8 mouse cellular contexts compared by ENCODE assay signal in genomic region chr14:54375916-54376315, GRCm38 (mm10). TPM values are rescaled to one million over a fixed set of nuclear protein-coding genes. Genes with fewer than 3 reads are reported as not detected.
DNase-seq lines count a peak whose midpoint lies in the region; ATAC-seq and TF ChIP-seq lines count a peak whose summit lies in the region.

No protein-coding gene starts in this region.

- TF ChIP-seq CTCF in intestine, postnatal 0 days (IDR thresholded peaks at IDR 0.05; ENCODE audit: low read depth) = peak; percentile 78
- TF ChIP-seq CTCF in bone marrow macrophage, adult 2 months (IDR thresholded peaks at IDR 0.05; ENCODE audit: low read depth, low read length) = peak; percentile 21; the same call in 1 of the 2 replicates

- H3K4me1 ChIP-seq in intestine, postnatal 0 days (replicated peaks; ENCODE audit: control insufficient read depth, insufficient read depth, low read length) = 0 out of 2 replicates have a peak, but pooled peaks cover 3% of the 10 kb centered on the region
- H3K4me1 ChIP-seq in intestine, embryonic 16.5 days (ENCODE audit: control insufficient read depth, insufficient read depth, low read length) = peaks cover 19% of the 10 kb centered on the region
- no peaks in the 10 kb centered on the region for H3K4me1 ChIP-seq in bone marrow macrophage, adult 2 months (ENCODE audit: control insufficient read depth, insufficient read depth, low read length)

- intact Hi-C loops in gastrocnemius, postnatal 14 days (cut with DNase I; ENCODE audit: low total_unique reads) = no loop called here

- no peak for ATAC-seq in intestine, postnatal 0 days
- ATAC-seq in intestine, embryonic 16.5 days = no peak

- H3K36me3 ChIP-seq in intestine, postnatal 0 days (ENCODE audit: control insufficient read depth, insufficient read depth) = peaks cover 27% of the 10 kb centered on the region
- peaks cover 8% of the 10 kb centered on the region; the same call in 1 of the 2 replicates for H3K36me3 ChIP-seq in intestine, embryonic 16.5 days (ENCODE audit: control insufficient read depth, insufficient read depth, low read length)

- H3K9me3 ChIP-seq in intestine, postnatal 0 days (ENCODE audit: control insufficient read depth) = no peaks in the 10 kb centered on the region
- H3K9me3 ChIP-seq in intestine, embryonic 16.5 days (ENCODE audit: control insufficient read depth, low read length) = no peaks in the 10 kb centered on the region

- H3K27me3 ChIP-seq in intestine, postnatal 0 days (replicated peaks; ENCODE audit: control insufficient read depth, insufficient read depth, low read length) = no peaks in the 10 kb centered on the region
- no peaks in the 10 kb centered on the region for H3K27me3 ChIP-seq in intestine, embryonic 16.5 days (replicated peaks; ENCODE audit: control insufficient read depth, insufficient read depth, low read length)

- no peak overlapping the region for H3K4me2 ChIP-seq in intestine, postnatal 0 days (replicated peaks; ENCODE audit: low read depth)
- no peak overlapping the region for H3K4me2 ChIP-seq in intestine, embryonic 16.5 days (ENCODE audit: low read depth, low read length)

- 77% methylated on average over 3 of the region's 3 CpGs for WGBS in intestine, postnatal 0 days
- 82% methylated on average over 3 of the region's 3 CpGs for WGBS in intestine, embryonic 16.5 days

- no peak for TF ChIP-seq POLR2A in bone marrow macrophage, adult 2 months (IDR thresholded peaks at IDR 0.05; ENCODE audit: borderline replicate concordance, low read depth, low read length)

- no peak overlapping the region for H3K27ac ChIP-seq in intestine, postnatal 0 days (ENCODE audit: low read depth, low read length)
- no peak overlapping the region for H3K27ac ChIP-seq in intestine, embryonic 16.5 days (ENCODE audit: low read length)
- no peak overlapping the region for H3K27ac ChIP-seq in bone marrow macrophage, adult 2 months (ENCODE audit: insufficient read depth, low read depth, low read length)

- no peak overlapping the region for H3K4me3 ChIP-seq in intestine, postnatal 0 days (ENCODE audit: low read depth, low read length)
- H3K4me3 ChIP-seq in intestine, embryonic 16.5 days (ENCODE audit: low read length) = no peak overlapping the region
- no peak overlapping the region for H3K4me3 ChIP-seq in bone marrow macrophage, adult 2 months (ENCODE audit: insufficient read depth, low read length)

- H3K9ac ChIP-seq in intestine, postnatal 0 days (ENCODE audit: low read depth, low read length) = no peak overlapping the region
- no peak overlapping the region for H3K9ac ChIP-seq in intestine, embryonic 16.5 days (ENCODE audit: low read depth, low read length)

- peak; percentile 8 to 39 for DNase-seq in CD8-positive naive resting alpha-beta T cell, adult 2 months (ENCODE audit: low read depth in 2 of 2, low spot score in 2 of 2)
- peak; percentile 44 to 58 for DNase-seq in kidney, postnatal 4 days
- DNase-seq in thymus, postnatal 14 days = peak; percentile 60
- no peak for DNase-seq in cerebellum, adult 9-10 months
- DNase-seq in gastrocnemius, postnatal 14 days = no peak

RNA-seq across cellular contexts. Expression of gene Oxa1l, which starts 15.3 kb away (rescaled TPM):
- polyA plus RNA-seq in intestine, postnatal 0 days (2015; fragmentation: Nextera tagmentation; extraction: Ambion mirVana) = 35.5 and 36.4 TPM in 2 replicates
- polyA plus RNA-seq in intestine, embryonic 16.5 days (2015; fragmentation: Nextera tagmentation; extraction: Ambion mirVana) = 42.9 and 48.6 TPM in 2 replicates
- 84.0 and 93.1 TPM in 2 replicates for polyA plus RNA-seq in bone marrow macrophage, adult 2 months (2012; ENCODE audit: insufficient read depth, insufficient read length, missing spikeins)
- 10 to 100 TPM; 54.7 to 57.7 TPM for total RNA-seq in gastrocnemius, postnatal 14 days (2021)

RNA-seq across cellular contexts. Expression of gene Slc7a7, which starts 41.7 kb away (rescaled TPM):
- polyA plus RNA-seq in intestine, postnatal 0 days (2015; fragmentation: Nextera tagmentation; extraction: Ambion mirVana) = 188 TPM in 2 replicates
- polyA plus RNA-seq in intestine, embryonic 16.5 days (2015; fragmentation: Nextera tagmentation; extraction: Ambion mirVana) = 93.8 and 111 TPM in 2 replicates
- polyA plus RNA-seq in bone marrow macrophage, adult 2 months (2012; ENCODE audit: insufficient read depth, insufficient read length, missing spikeins) = 30.9 and 32.7 TPM in 2 replicates
- 1 to 10 TPM; 2.9 to 3.4 TPM for total RNA-seq in gastrocnemius, postnatal 14 days (2021)

RNA-seq across cellular contexts. Expression of gene Mrpl52, which starts 50.8 kb away (rescaled TPM):
- polyA plus RNA-seq in intestine, postnatal 0 days (2015; fragmentation: Nextera tagmentation; extraction: Ambion mirVana) = 300 and 317 TPM in 2 replicates
- 249 and 267 TPM in 2 replicates for polyA plus RNA-seq in intestine, embryonic 16.5 days (2015; fragmentation: Nextera tagmentation; extraction: Ambion mirVana)
- 88.5 and 89.7 TPM in 2 replicates for polyA plus RNA-seq in bone marrow macrophage, adult 2 months (2012; ENCODE audit: insufficient read depth, insufficient read length, missing spikeins)
- total RNA-seq in gastrocnemius, postnatal 14 days (2021) = 100 to 1,000 TPM; 107 to 116 TPM

RNA-seq across cellular contexts. Expression of gene Mmp14, which starts 55.5 kb away (rescaled TPM):
- 49.4 and 53.7 TPM in 2 replicates for polyA plus RNA-seq in intestine, postnatal 0 days (2015; fragmentation: Nextera tagmentation; extraction: Ambion mirVana)
- polyA plus RNA-seq in intestine, embryonic 16.5 days (2015; fragmentation: Nextera tagmentation; extraction: Ambion mirVana) = 89.7 and 90.7 TPM in 2 replicates
- 20.2 and 24.9 TPM in 2 replicates for polyA plus RNA-seq in bone marrow macrophage, adult 2 months (2012; ENCODE audit: insufficient read depth, insufficient read length, missing spikeins)
- total RNA-seq in gastrocnemius, postnatal 14 days (2021) = 10 to 100 TPM; 52.0 to 68.1 TPM

Comparison
In these comparisons a context has a peak if more than half of its experiments do, and no peak if none do; other contexts are left out.
1. DNase-seq: peak in CD8-positive naive resting alpha-beta T cell, adult 2 months (2 of 2), kidney, postnatal 4 days (2 of 2) and thymus, postnatal 14 days (single experiment); none in cerebellum, adult 9-10 months (single experiment) and gastrocnemius, postnatal 14 days (single experiment).